Mouse (Mus musculus) hindbrain, embryonic 11.5 days (tissue): ENCODE results near the gene Plxnc1. TPM values are rescaled to one million over a fixed set of nuclear protein-coding genes. Genes with fewer than 3 reads are reported as not detected.
A peak's percentile ranks its signal among the peaks of the same experiment; 100 is the strongest.

ENCODE experiments used
- ATAC-seq: fragments of 200-750 bp; cut with Nextera tagmentation; 2 replicates; pipeline ENCODE4 v1.8.0; 2017; ENCODE audit warnings: mild to moderate bottlenecking, moderate TSS enrichment, moderate library complexity; ENCODE audit not compliant: low FRiP score
- DNase-seq: peaks from one replicate; pipeline ENCODE4 v3.0.0-alpha.2; 2015; ENCODE audit warnings: low spot score
- H3K27ac ChIP-seq: fragments of 300-500 bp; sonication (generic); 2 replicates; pipeline ENCODE4 v1.5.1; 2014; ENCODE audit warnings: mild to moderate bottlenecking, low read depth, low read length
- H3K27me3 ChIP-seq: fragments of 300-500 bp; sonication (generic); 2 replicates; pipeline ENCODE4 v1.6.1; 2014; ENCODE audit warnings: mild to moderate bottlenecking, low read length, moderate library complexity, mixed read lengths; ENCODE audit not compliant: control insufficient read depth, insufficient read depth
- H3K36me3 ChIP-seq: fragments of 300-500 bp; sonication (generic); 2 replicates; pipeline ENCODE4 v1.6.1; 2014; ENCODE audit warnings: mild to moderate bottlenecking, low read length, moderate library complexity, mixed read lengths; ENCODE audit not compliant: control insufficient read depth, insufficient read depth
- H3K4me1 ChIP-seq: fragments of 300-500 bp; sonication (generic); replicated peaks from 2 replicates; pipeline ENCODE4 v1.6.1; 2014; ENCODE audit warnings: low read length, mixed read lengths; ENCODE audit not compliant: control insufficient read depth, insufficient read depth
- H3K4me2 ChIP-seq: fragments of 300-500 bp; sonication (generic); replicated peaks from 2 replicates; pipeline ENCODE4 v1.6.1; 2014; ENCODE audit warnings: mild to moderate bottlenecking, low read depth, low read length
- H3K4me3 ChIP-seq: fragments of 300-500 bp; sonication (generic); 2 replicates; pipeline ENCODE4 v1.5.1; 2014; ENCODE audit warnings: low read depth, low read length
- H3K9ac ChIP-seq: fragments of 300-500 bp; sonication (generic); 2 replicates; pipeline ENCODE4 v1.6.1; 2014; ENCODE audit warnings: low read depth, low read length
- H3K9me3 ChIP-seq: fragments of 300-500 bp; sonication (generic); 2 replicates; pipeline ENCODE4 v1.6.1; 2016; ENCODE audit warnings: low read length; ENCODE audit not compliant: control insufficient read depth
- WGBS: fragments of 180-500 bp; shearing (Covaris S2); extraction: QIAGEN DNeasy Blood & Tissue Kit; methylation state at CpG from one replicate; pipeline ENCODE4 v1.1.7; 2014; 5-methylcytosine and 5-hydroxymethylcytosine counted together
- polyA plus RNA-seq: library from polyadenylated mRNA; unstranded; fragments of >200 nt; fragmentation: Nextera tagmentation; extraction: Ambion mirVana; gene quantifications from 2 replicates; pipeline ENCODE4 v1.2.1, GENCODE M21; 2014

Gene Plxnc1
- polyA plus RNA-seq, 1 experiment from 2014 or later: 4.5 TPM

DNA sequence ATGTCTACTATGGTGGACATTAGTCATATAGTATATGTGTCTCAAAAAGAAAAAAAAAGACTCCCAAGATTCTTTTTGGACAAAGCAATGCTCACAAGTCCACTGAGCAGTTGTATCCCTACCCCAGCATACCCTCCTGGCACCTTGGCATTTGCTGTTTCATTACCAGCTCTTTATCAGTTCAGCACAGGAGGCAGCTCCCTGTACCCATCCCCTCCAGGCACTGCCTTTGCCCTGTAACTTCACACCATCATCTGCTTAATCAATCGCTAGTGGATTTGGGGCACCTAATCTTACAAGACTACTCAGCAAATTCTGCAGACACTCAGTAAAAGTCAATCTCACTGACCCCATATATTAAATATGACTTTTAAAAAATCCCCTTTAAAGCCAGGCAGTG is 32.1 kb downstream of the Plxnc1 start:
- Histone ChIP-seq H3K9me3 (no peaks in the 10 kb centered on the region), H3K27ac (no peak overlapping the region), H3K36me3 (no peaks in the 10 kb centered on the region), H3K4me3 (no peak overlapping the region), H3K27me3 (no peaks in the 10 kb centered on the region), H3K4me1 (no peaks in the 10 kb centered on the region), H3K9ac (no peak overlapping the region), H3K4me2 (no peak overlapping the region)
- ATAC-seq (no peak), DNase-seq (no peak)
- WGBS: 100% methylated on average over 1 of the region's 1 CpGs

DNA sequence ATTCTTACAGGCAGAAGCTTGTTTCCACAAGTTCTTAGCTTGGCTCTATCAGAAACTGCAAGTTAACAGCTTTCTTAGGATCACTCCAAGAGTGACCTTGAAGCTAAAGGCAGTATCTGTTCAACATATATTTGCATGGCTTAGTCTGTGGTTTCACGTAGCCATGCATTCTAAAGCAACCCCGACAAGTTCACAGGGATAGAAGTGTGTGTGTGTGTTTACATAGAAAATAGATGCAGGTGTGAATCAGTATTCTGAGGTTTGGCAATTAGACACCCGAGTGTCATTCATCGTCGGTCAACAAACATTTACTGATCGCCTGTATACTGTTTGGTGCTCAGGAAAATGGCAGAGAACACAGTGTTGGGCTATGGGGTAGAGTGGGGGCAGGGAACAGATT is 33.5 kb downstream of the Plxnc1 start:
- DNase-seq: no peak
- H3K4me3 ChIP-seq: no peak overlapping the region
- 96% methylated on average over 6 of the region's 6 CpGs for WGBS

DNA sequence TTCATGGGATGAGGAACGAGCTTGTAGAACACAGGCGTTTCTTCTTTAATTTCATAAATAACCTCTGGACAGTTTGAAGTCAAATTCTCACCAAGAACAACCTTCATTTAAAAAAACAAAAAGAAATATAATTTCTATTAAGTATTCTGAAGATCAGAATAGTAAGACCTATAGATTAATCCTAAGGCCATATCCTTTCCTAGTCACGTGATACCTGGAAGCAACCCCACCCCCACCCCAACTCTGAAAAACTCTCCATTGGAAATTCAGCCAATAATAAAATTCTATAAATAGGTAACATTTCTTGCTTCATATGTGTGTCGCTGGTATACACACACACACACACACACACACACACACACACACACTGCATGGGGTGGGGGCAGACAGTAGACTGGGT is 34.1 kb downstream of the Plxnc1 start:
- no peaks in the 10 kb centered on the region for H3K9me3 ChIP-seq
- H3K4me3 ChIP-seq: no peak overlapping the region
- H3K36me3 ChIP-seq: no peaks in the 10 kb centered on the region
- 91% methylated on average over 4 of the region's 4 CpGs for WGBS
- H3K4me1 ChIP-seq: 0 out of 2 replicates have a peak, but pooled peaks cover 2% of the 10 kb centered on the region
- H3K27me3 ChIP-seq: no peaks in the 10 kb centered on the region
- H3K27ac ChIP-seq: no peak overlapping the region
- no peak overlapping the region for H3K4me2 ChIP-seq
- ATAC-seq (no peak), DNase-seq (no peak)
- H3K9ac ChIP-seq: no peak overlapping the region

More for the DNA sequence above, 33.5 kb downstream of the Plxnc1 start:
- H3K4me1 ChIP-seq: no peaks in the 10 kb centered on the region
- no peak overlapping the region for H3K27ac ChIP-seq
- no peaks in the 10 kb centered on the region for H3K36me3 ChIP-seq
- no peaks in the 10 kb centered on the region for H3K27me3 ChIP-seq
- H3K4me2 ChIP-seq: no peak overlapping the region
- no peak overlapping the region for H3K9ac ChIP-seq
- H3K9me3 ChIP-seq: no peaks in the 10 kb centered on the region
- ATAC-seq: no peak

DNA sequence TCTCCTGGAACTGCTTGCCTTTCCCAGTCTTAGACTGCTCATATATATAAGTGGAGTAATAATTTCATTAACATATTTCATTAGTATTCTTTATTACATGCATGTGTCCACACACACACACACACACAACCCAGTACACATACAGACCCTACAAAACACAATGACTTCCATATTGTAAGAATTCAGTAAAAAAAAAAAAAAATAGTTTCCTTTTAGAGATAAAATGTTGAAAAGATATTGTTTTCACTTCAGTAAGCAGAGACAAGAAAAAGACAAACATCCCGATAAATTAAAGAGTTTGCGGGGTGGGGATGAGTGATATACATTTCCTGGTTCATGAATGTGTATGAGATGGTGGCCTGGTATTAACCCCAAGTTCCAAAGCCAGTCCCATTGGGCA is 34.8 kb downstream of the Plxnc1 start:
- H3K27ac ChIP-seq: no peak overlapping the region
- 78% methylated on average over 2 of the region's 2 CpGs for WGBS

DNA sequence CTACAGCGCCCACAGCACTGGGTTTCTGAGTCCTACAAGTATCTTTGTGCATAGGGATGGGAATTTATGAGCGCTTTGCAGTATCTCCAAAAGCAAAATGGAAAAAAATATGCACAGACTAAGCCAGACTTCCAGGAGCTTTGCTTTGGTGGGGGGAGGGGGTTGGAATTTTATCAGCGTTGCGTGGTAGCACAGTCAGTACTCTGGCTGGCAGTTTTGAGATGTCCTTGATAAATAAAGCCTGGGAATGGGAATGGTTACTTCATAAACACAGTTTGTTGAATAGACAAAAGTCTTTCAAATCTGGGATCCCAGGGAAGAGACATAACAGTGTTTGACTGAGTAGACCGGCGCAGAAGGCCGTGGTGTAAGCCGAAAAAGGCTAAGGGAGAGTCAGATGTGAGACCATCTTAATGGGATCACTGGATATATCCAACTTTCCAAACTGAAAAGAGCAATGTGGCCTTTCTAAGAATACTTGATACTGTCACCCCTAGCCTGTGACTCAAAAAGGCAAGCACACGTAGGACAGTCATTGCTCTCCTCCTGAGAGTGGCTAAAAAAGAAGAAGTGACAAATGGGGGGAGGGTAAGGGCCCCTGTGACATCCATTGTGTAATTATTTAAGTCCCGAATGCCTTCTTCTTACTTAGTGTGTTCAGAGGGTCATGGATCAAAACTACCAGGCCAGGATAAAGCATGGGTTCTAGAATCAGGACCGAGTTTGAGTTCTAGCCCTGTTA is 35.5 kb downstream of the Plxnc1 start:
- H3K4me1 ChIP-seq: peaks cover 5% of the 10 kb centered on the region; the same call in 1 of the 2 replicates
- no peak for DNase-seq
- H3K4me3 ChIP-seq: no peak overlapping the region
- no peaks in the 10 kb centered on the region for H3K36me3 ChIP-seq
- no peak overlapping the region for H3K4me2 ChIP-seq
- WGBS: 91% methylated on average over 11 of the region's 11 CpGs
- H3K9me3 ChIP-seq: no peaks in the 10 kb centered on the region
- no peak for ATAC-seq
- no peak overlapping the region for H3K27ac ChIP-seq
- no peak overlapping the region for H3K9ac ChIP-seq
- no peaks in the 10 kb centered on the region for H3K27me3 ChIP-seq

More for the DNA sequence above, 34.8 kb downstream of the Plxnc1 start:
- DNase-seq (no peak), ATAC-seq (no peak)
- Histone ChIP-seq H3K4me1 (peaks cover 5% of the 10 kb centered on the region; the same call in 1 of the 2 replicates), H3K9me3 (no peaks in the 10 kb centered on the region), H3K4me2 (no peak overlapping the region), H3K4me3 (no peak overlapping the region), H3K36me3 (no peaks in the 10 kb centered on the region), H3K9ac (no peak overlapping the region), H3K27me3 (no peaks in the 10 kb centered on the region)

DNA sequence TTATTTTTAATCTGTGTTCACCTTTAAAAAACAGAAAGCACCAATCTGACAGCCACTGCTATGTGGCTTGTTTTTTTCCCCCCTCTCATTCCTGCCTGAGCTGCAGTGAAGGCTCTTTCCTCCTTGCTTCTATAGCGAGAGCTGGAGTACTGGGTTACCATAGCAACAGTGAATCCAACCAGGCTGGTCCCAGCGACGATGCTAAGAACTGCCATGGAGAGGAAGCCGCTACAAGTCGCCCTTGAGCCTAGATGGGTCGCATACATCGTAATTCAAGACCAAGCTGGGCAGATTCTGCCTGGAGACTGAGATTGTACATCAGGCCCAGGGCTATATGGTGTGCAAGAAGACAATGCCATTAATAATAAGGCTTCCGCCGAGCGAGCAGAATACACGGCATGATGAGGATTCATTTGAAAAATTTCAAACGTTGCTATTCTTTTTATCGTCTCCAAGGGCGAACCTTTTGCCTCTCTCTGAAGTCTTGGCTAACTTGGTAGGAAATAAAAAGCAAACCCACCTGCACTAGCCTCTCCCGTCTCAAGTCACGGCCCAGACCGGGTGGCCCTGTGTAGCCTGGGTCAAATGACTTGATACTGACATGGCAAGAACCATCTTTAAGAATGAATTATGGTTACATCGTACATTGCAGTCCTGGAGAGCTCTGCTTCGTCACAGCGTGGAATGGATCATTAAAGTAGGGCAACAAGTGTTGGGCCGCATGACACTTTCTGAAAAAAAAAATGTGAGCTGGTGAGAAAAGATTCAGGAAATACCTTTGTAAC is 38.8 kb downstream of the Plxnc1 start:
- H3K4me1 ChIP-seq: peaks cover 5% of the 10 kb centered on the region; the same call in 1 of the 2 replicates
- H3K9me3 ChIP-seq: no peaks in the 10 kb centered on the region
- no peak overlapping the region for H3K9ac ChIP-seq
- no peaks in the 10 kb centered on the region for H3K27me3 ChIP-seq
- no peaks in the 10 kb centered on the region for H3K36me3 ChIP-seq
- WGBS: 39% methylated on average over 21 of the region's 21 CpGs
- peak; percentile 95 for ATAC-seq
- peak; percentile 77 for DNase-seq
- H3K4me3 ChIP-seq: no peak overlapping the region
- H3K27ac ChIP-seq: no peak overlapping the region
- H3K4me2 ChIP-seq: peak overlapping the region; percentile 18; the same call in 1 of the 2 replicates

DNA sequence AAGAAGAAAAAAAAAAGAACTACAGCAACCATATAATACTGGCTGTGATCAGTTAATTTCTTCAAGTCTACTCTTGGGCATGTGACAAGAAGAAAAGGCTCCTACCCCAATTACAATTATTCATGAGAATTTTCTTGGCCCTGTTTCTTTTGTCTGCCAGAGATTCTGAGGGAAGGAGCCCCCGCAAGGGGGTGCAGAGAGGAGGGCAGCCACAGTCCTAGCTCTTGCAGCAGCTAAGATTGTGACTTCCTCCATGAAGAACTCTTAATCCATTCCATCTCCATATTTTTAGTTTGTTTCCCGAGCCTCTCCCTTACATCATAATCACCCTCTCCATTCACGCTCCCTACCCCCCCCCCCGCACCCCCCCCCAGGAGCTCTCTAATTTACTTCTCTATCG is 39.4 kb downstream of the Plxnc1 start:
- H3K27ac ChIP-seq: no peak overlapping the region
- no peak overlapping the region for H3K4me3 ChIP-seq
- H3K9me3 ChIP-seq: no peaks in the 10 kb centered on the region
- no peak overlapping the region for H3K4me2 ChIP-seq
- H3K27me3 ChIP-seq: no peaks in the 10 kb centered on the region
- ATAC-seq (peak; percentile 51), DNase-seq (no peak)
- H3K36me3 ChIP-seq: no peaks in the 10 kb centered on the region
- no peak overlapping the region for H3K9ac ChIP-seq
- whole genome bisulfite sequencing: 35% methylated on average over 4 of the region's 5 CpGs
- peaks cover 5% of the 10 kb centered on the region; the same call in 1 of the 2 replicates for H3K4me1 ChIP-seq

DNA sequence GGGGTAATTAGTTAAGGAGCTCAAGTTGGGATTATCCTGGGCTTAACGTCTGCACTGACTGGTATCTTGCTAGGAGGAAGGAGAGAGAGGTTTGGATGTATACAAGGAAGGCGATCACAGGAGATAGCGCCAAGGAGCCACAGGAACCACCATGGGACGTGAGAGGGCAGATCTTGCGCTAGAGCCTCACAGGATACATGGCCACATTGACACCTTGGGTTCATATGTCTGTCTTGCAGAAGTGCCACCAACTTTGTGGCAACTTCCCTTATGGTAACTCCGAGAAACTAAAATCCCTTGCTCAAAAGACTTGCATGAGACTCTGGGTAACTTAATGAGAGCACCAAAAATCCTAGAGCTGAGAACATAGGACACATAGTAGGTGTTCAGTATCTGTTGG is 47.7 kb downstream of the Plxnc1 start:
- ATAC-seq: no peak
- Histone ChIP-seq H3K9ac (no peak overlapping the region), H3K9me3 (no peaks in the 10 kb centered on the region), H3K4me3 (no peak overlapping the region), H3K27ac (no peak overlapping the region), H3K4me2 (no peak overlapping the region), H3K27me3 (no peaks in the 10 kb centered on the region), H3K36me3 (no peaks in the 10 kb centered on the region), H3K4me1 (no peaks in the 10 kb centered on the region)
- WGBS: 89% methylated on average over 6 of the region's 6 CpGs
- no peak for DNase-seq
